Mouse (Mus musculus): Measurements from ENCODE around the gene Mrpl53. TPM values are rescaled to one million over a fixed set of nuclear protein-coding genes. Genes with fewer than 3 reads are reported as not detected.
A peak's percentile ranks its signal among the peaks of the same experiment; 100 is the strongest.

The Mrpl53 gene
- polyA plus RNA-seq, 1 experiment from 2014 or later, result 134 TPM

DNA sequence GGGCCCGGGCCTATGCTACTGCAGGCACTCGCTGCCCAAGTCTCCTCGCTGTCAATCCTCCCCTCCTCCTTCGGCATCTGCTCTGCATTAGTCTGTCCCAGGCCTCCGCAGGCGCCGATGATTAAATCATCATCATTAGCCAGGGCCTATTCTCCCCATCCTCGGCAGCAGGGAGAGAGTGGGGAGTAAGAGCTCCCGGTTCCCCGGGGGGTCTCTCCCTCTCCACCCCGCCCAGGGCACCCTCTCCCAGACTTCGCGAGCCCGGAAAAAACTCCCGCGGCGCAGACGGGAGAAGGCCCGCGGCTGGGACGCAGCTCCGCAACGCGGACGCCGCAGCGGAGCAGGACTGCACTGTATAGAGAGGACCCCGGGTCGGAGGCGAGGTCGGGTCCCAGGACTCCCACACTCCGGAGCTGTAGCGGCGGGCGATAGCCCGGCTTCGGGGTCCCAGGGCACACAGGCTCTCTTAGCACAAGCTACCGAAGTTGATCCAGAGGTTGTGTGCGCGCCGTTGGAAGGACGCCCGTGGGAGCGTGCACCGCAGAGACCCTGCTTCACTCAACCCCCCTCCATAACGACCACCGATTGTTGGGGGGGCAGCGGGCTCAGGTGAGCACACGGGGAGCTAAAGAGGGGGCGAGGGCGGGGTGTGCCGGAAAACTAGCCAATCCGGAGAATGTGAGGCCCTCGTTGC, 31.1 kb upstream of the Mrpl53 start, which contains the start of gene Pcgf1:
TSS of gene Pcgf1 (plus strand) at position 240 of the 694 bp plus-strand sequence.
- Histone ChIP-seq H3K36me3 (peaks cover 29% of the 10 kb centered on the region), H3K9ac (peak within 1 kb of the TSS; percentile 77), H3K27ac (peak within 1 kb of the TSS; percentile 92), H3K4me2 (peak within 1 kb of the TSS; percentile 98), H3K27me3 (peaks cover 48% of the 10 kb centered on the region), H3K4me3 (replicated peaks) (peak within 1 kb of the TSS; percentile 68), H3K4me1 (peaks cover 28% of the 10 kb centered on the region), H3K9me3 (replicated peaks) (no peaks in the 10 kb centered on the region)
- ATAC-seq (replicated peaks; ENCODE audit: low FRiP score), result peak; percentile 76
- WGBS, result under 1% methylated on average over 53 of the region's 54 CpGs

DNA sequence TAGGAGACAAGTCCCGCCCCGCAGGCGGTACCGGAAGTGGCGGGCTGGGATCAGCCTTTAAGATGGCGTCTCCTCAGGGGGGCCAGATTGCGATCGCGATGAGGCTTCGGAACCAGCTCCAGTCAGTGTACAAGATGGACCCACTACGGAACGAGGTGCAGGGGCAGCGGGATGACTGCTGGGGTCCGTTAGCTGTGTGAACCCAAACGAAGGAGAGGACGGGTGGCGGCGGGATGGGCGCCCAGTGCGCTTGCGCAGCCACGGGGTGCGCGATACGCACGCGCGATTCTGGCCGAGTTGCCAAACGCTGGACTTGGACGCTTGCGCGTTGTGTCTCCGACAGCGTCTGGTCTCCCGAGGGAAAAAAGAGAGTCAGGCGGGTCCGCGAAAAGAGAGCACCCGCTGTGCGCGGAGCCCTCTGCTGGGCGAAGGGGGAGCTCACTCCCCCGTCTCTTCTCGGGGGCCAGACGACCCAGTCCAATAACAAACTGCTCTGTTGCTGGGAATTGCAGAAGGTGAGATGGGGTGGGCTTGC, 30.4 kb upstream of the Mrpl53 start:
- H3K4me1 ChIP-seq, result peaks cover 34% of the 10 kb centered on the region
- H3K27ac ChIP-seq, result peak overlapping the region; percentile 92
- no peaks in the 10 kb centered on the region for H3K9me3 ChIP-seq (replicated peaks)
- H3K27me3 ChIP-seq, result peaks cover 48% of the 10 kb centered on the region
- peaks cover 29% of the 10 kb centered on the region for H3K36me3 ChIP-seq
- H3K4me3 ChIP-seq (replicated peaks), result peak overlapping the region; percentile 68
- peak overlapping the region; percentile 98 for H3K4me2 ChIP-seq
- under 1% methylated on average over 46 of the region's 46 CpGs for WGBS
- H3K9ac ChIP-seq, result peak overlapping the region; percentile 77
- ATAC-seq (replicated peaks; ENCODE audit: low FRiP score), result peak; percentile 92

DNA sequence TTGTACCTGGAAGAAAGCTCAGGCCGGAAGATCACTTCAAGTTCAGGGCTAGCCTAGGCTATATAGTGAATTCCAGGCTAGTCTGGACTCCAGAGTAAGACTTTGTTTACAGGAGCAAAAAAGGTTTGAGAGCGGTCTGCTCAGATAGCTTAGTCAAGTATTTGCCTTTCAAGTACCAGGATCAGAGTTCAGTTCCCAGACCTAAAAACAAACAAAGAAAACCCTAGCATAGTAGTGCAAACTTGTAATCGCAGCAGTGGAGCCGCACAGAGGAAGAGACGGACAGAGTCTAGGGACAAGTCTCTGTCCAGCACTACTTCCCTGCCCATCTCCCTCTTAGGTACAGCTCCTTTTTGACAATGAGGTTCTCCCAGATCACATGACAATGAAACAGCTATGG, 28.6 kb upstream of the Mrpl53 start:
- WGBS, result 95% methylated on average over 5 of the region's 5 CpGs
- no peak for ATAC-seq (replicated peaks; ENCODE audit: low FRiP score)
- no peak overlapping the region for H3K4me2 ChIP-seq
- H3K4me3 ChIP-seq (replicated peaks), result no peak overlapping the region
- no peak overlapping the region for H3K9ac ChIP-seq
- no peak overlapping the region for H3K27ac ChIP-seq
- peaks cover 29% of the 10 kb centered on the region for H3K36me3 ChIP-seq
- no peaks in the 10 kb centered on the region for H3K9me3 ChIP-seq (replicated peaks)
- H3K4me1 ChIP-seq, result peaks cover 52% of the 10 kb centered on the region
- peaks cover 47% of the 10 kb centered on the region for H3K27me3 ChIP-seq

DNA sequence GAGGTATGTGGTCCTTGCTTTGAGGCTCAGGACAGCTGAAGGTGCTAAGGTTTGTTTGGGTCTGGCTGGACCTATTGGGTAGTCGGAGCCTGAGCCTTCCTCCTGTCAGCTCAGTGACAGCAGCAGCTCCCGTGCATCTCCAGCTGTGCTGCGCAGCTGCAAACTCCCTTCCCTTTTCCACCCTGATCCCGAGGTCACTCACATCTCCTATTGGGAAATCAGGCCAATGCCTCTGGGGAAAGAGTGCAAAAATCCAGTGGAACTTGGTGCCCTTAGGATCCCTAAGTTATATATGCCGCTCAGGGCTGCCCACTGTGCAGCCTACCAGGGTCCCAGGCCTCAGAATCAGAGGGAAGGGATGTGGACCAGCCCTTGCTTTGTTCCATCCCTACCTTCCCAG, 25.3 kb upstream of the Mrpl53 start:
- peaks cover 79% of the 10 kb centered on the region for H3K4me1 ChIP-seq
- no peak overlapping the region for H3K9ac ChIP-seq
- peak overlapping the region; percentile 33; the same call in 1 of the 2 replicates for H3K4me2 ChIP-seq
- peaks cover 58% of the 10 kb centered on the region for H3K27me3 ChIP-seq
- peaks cover 29% of the 10 kb centered on the region for H3K36me3 ChIP-seq
- WGBS, result 20% methylated on average over 5 of the region's 5 CpGs
- peak overlapping the region; percentile 65 for H3K27ac ChIP-seq
- ATAC-seq (replicated peaks; ENCODE audit: low FRiP score), result no peak
- H3K9me3 ChIP-seq (replicated peaks), result no peaks in the 10 kb centered on the region
- H3K4me3 ChIP-seq (replicated peaks), result no peak overlapping the region

DNA sequence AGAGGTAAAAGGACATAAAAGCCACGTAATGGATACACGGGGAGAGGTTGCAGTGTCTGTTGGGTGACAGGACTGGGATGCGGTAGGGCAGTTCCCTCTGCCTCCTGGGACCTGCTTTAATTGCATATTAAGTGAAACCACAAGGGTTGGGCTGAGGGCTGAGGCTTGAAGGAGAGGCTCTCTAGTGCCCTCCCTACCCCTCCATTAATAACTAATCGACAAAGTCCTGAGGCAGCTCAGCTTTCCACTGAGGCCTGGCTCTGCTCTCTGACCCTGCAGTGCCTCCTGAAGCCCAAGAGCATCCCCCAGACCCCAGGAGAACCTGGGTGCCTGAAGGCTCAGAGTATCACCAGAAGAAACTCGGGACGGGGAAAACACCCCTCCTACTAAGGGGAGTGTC, 24.4 kb upstream of the Mrpl53 start:
- Histone ChIP-seq H3K4me2 (peak overlapping the region; percentile 33), H3K27me3 (peaks cover 66% of the 10 kb centered on the region), H3K4me3 (replicated peaks) (no peak overlapping the region), H3K4me1 (peaks cover 76% of the 10 kb centered on the region), H3K9ac (no peak overlapping the region), H3K36me3 (peaks cover 29% of the 10 kb centered on the region), H3K27ac (peak overlapping the region; percentile 65), H3K9me3 (replicated peaks) (no peaks in the 10 kb centered on the region)
- ATAC-seq (replicated peaks; ENCODE audit: low FRiP score), result peak; percentile 49
- WGBS, result 8% methylated on average over 6 of the region's 6 CpGs

DNA sequence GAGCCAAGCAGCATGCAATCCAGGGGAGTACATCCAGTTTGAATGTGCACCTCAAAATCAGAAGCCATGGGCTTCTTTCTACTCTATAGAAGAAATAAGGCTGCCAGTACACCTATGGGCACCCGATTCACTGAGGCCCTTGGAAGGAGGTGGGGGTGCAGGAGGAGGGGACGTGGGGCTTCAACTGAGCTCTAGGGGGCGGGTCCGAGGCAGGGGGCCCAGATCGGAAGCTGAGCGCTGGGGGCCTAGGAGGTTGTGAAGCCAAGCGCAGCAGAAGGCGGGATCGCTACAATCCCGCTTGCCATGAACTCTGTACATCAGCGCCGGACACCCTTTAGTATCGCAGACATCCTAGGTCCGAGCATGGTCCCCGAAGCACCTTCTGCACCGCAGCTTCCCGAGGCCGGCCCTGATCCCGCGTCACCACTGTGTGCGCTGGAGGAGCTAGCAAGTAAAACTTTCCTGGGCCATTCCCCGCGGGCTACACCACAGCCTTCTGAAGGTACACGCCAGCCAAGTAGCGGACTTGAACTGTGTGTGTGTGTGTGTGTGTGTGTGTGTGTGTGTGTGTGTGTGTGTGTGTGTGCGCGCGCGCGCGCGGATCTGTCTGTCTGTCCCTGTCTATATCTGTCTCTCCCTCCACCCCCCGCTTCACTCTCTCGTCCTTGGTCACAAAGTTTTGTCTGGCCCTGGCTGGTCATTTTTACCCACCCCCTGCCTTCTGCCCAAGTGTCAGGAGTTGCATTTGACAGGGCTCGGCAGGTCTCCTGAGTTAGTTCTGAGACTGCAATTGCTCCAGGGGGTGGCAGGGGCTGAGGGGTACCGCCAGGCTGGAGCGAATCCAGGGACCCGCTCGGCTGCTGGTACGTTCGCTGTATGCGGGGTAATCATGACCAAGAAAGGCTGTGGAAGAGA, 22.5 kb upstream of the Mrpl53 start, which contains the start of gene Lbx2:
TSS of gene Lbx2 (plus strand) at position 247 of the 915 bp plus-strand sequence.
- peak; percentile 23 for ATAC-seq (replicated peaks; ENCODE audit: low FRiP score)
- H3K27me3 ChIP-seq, result peaks cover 66% of the 10 kb centered on the region

DNA sequence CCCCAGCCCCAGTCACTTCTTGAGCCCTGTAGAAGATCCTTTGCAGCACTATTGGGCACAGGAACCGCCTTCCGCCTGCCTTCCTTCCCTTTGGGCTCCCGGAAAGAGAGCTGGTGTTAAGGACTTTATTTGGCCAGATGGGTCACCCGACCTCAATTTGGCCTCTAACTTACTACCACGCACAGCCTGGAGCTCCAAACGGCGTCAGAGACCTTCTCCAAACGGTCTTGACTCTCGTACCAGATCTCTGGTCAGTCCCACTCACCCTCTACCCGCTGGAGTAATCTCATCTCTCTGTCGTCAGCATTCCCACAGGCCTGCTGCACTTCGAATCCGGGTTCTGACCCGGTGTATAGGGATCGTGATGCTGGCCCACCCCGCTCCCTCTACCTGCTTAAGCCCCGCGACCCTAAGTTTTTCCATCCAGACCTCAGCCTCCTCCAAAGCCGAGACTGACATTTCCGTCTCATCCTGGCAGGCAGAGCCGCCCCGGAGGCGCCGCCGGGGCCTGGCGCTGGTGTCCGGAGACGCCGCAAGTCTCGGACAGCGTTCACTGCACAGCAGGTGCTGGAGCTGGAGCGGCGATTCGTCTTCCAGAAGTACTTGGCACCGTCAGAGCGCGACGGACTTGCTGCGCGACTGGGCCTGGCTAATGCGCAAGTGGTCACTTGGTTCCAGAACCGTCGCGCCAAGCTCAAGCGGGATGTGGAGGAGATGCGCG, 21.5 kb upstream of the Mrpl53 start:
- Histone ChIP-seq H3K27ac (no peak overlapping the region), H3K4me3 (replicated peaks) (peak overlapping the region; percentile 39), H3K4me2 (peak overlapping the region; percentile 69), H3K4me1 (peaks cover 70% of the 10 kb centered on the region), H3K9me3 (replicated peaks) (no peaks in the 10 kb centered on the region), H3K9ac (0 out of 2 replicates have a peak overlapping the region, but pooled peaks have one; percentile 18), H3K27me3 (peaks cover 64% of the 10 kb centered on the region), H3K36me3 (peaks cover 2% of the 10 kb centered on the region)
- no peak for ATAC-seq (replicated peaks; ENCODE audit: low FRiP score)
- whole genome bisulfite sequencing, result 4% methylated on average over 47 of the region's 47 CpGs

More for the DNA sequence above, 22.5 kb upstream of the Mrpl53 start, which contains the start of gene Lbx2:
- Histone ChIP-seq H3K4me1 (peaks cover 68% of the 10 kb centered on the region), H3K4me2 (peak within 1 kb of the TSS; percentile 69), H3K9ac (peak within 1 kb of the TSS; percentile 34; the same call in 1 of the 2 replicates), H3K4me3 (replicated peaks) (peak within 1 kb of the TSS; percentile 39), H3K9me3 (replicated peaks) (no peaks in the 10 kb centered on the region), H3K27ac (peak within 1 kb of the TSS; percentile 30; the same call in 1 of the 2 replicates), H3K36me3 (peaks cover 10% of the 10 kb centered on the region)
- WGBS, result 2% methylated on average over 42 of the region's 42 CpGs

DNA sequence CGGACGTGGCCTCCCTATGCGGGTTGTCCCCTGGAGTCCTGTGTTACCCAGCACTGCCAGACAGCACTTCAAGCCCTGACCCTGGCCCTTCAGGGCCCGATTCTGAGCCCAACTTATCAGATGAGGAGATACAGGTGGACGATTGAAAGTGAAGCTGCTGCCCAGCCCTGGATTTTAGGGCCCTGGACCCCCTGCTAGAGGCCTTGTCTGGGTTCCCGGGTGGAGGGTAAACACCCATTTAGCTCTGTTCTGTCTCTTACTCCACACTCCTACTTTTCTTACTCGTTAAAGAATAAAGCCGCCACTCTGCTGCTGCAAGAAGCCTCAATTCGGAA, 20.9 kb upstream of the Mrpl53 start:
- peaks cover 69% of the 10 kb centered on the region for H3K4me1 ChIP-seq
- H3K36me3 ChIP-seq, result no peaks in the 10 kb centered on the region
- ATAC-seq (replicated peaks; ENCODE audit: low FRiP score), result no peak
- no peak overlapping the region for H3K27ac ChIP-seq
- H3K4me3 ChIP-seq (replicated peaks), result peak overlapping the region; percentile 39
- no peak overlapping the region for H3K9ac ChIP-seq
- H3K27me3 ChIP-seq, result peaks cover 60% of the 10 kb centered on the region
- 15% methylated on average over 9 of the region's 9 CpGs for WGBS
- H3K9me3 ChIP-seq (replicated peaks), result no peaks in the 10 kb centered on the region
- peak overlapping the region; percentile 69 for H3K4me2 ChIP-seq

DNA sequence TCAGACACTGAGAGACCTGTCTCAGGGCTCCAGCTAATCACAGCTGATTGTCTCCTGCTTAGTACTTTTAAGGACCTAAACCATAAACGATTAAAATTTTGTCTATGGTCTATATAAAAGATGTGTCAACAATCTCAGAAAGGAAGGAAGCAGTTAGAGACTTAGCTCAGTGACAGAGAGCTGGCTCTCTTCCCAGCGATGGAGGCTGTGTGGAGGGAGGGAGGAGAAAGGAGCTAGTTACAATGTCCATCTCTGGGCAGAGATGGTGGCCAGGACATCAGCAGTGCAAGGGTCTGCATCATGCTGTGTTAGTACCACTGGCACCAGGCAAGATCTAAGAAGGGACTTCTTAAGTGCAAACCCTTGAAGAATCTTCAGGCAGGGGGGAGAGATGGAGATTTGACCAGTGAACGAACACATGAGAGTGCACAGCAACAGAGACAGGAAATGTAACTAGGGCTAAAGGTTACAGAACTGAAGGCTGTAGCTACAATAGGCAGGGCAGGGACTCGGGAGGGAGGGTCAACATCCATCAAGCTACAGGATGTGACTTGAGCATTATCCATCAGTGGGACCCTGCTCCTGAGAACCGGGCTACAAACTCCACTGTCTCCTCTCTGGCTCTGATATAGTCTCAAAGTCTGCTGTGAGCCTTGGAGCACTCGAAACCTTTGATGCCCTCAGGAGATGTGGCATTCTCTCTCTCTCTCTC, 16.3 kb upstream of the Mrpl53 start:
- no peak for ATAC-seq (replicated peaks; ENCODE audit: low FRiP score)
- WGBS, result 25% methylated on average over 6 of the region's 6 CpGs
- no peaks in the 10 kb centered on the region for H3K36me3 ChIP-seq
- peaks cover 17% of the 10 kb centered on the region for H3K27me3 ChIP-seq
- H3K9me3 ChIP-seq (replicated peaks), result no peaks in the 10 kb centered on the region
- H3K27ac ChIP-seq, result peak overlapping the region; percentile 52; the same call in 1 of the 2 replicates
- peaks cover 25% of the 10 kb centered on the region for H3K4me1 ChIP-seq
- no peak overlapping the region for H3K4me3 ChIP-seq (replicated peaks)
- no peak overlapping the region for H3K4me2 ChIP-seq
- H3K9ac ChIP-seq, result no peak overlapping the region

DNA sequence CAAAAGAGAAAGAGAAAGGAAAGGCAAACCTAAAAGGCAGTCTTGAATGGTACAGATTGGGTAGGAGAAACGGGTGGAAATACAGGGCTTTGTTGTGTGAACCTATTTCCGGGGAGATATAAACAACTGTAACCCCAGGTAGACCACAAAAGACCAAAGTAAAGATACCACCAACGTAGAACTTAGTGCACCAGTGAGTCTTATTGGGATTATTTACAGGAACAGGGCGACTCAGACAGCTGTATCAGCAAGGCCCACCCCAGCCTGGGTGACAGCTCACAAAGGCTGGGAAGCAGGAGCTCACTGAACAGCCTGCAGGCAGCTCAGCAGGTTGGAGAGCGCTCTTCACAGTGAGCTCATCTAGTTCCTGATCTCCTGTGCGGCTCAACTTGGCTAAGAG, 12.9 kb upstream of the Mrpl53 start:
- H3K9me3 ChIP-seq (replicated peaks), result no peaks in the 10 kb centered on the region
- no peaks in the 10 kb centered on the region for H3K36me3 ChIP-seq
- H3K4me2 ChIP-seq, result no peak overlapping the region
- no peak overlapping the region for H3K9ac ChIP-seq
- ATAC-seq (replicated peaks; ENCODE audit: low FRiP score), result no peak
- no peak overlapping the region for H3K27ac ChIP-seq
- no peaks in the 10 kb centered on the region for H3K27me3 ChIP-seq
- WGBS, result 51% methylated on average over 6 of the region's 6 CpGs
- H3K4me3 ChIP-seq (replicated peaks), result no peak overlapping the region
- peaks cover 17% of the 10 kb centered on the region for H3K4me1 ChIP-seq

DNA sequence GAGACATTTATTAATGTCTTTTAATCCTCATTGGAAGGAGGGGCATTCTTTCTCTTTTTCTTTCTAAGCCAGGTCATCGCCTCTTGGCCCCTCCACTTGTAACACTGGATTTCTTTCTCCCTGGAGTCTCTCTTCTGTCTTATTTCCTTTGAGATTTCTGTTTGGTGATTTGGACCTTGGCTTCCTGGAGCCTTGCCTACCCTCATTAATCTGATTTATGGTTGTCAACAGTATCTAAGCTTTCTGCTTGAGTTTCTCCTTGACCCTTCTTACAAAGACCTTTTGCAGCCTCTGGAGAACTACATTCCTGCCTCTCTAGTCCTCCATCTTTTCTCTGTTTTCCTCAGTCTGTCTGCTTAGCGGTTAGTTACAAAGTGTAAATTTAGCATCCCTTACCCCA, 10.4 kb upstream of the Mrpl53 start:
- H3K36me3 ChIP-seq, result no peaks in the 10 kb centered on the region
- H3K27me3 ChIP-seq, result no peaks in the 10 kb centered on the region
- no peak overlapping the region for H3K9ac ChIP-seq
- H3K27ac ChIP-seq, result peak overlapping the region; percentile 75; the same call in 1 of the 2 replicates
- no peak for ATAC-seq (replicated peaks; ENCODE audit: low FRiP score)
- H3K4me1 ChIP-seq, result peaks cover 26% of the 10 kb centered on the region
- H3K4me2 ChIP-seq, result no peak overlapping the region
- 23% methylated on average over 2 of the region's 2 CpGs for WGBS
- H3K4me3 ChIP-seq (replicated peaks), result no peak overlapping the region
- no peaks in the 10 kb centered on the region for H3K9me3 ChIP-seq (replicated peaks)

Data from kidney, embryonic 15.5 days (tissue).